Mouse (Mus musculus): ENCODE results near the gene Mrpl22. TPM values are rescaled to one million over a fixed set of nuclear protein-coding genes. Genes with fewer than 3 reads are reported as not detected.
A peak's percentile ranks its signal among the peaks of the same experiment; 100 is the strongest.
"Not testable (repeated sequence)": the region's sequence is repeated elsewhere in the genome, so short reads cannot be mapped to it uniquely, and the experiment has no call there.

The Mrpl22 gene
- polyA plus RNA-seq, 1 experiment from 2014 or later = 96.2 TPM

DNA sequence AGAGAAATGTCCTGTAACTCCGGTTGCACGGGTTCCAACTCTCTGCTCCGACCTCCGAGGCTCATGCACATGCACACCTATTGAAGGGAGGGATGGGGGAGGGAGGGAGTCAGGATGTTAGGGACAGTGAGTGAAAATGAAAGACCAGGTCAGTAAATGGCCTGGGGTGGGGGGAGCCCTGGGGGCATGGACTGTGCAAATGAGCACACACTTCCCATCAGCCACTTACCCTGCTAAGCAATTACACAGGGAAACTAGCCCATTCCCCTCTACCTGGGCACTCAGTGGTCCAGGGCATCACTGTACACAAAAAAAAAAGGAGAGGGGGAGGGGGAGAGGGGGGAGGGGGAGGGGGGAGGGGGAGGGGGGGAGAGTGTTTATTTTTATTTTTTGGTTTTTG, 27.2 kb downstream of the Mrpl22 start:
- WGBS = 89% methylated on average over 4 of the region's 4 CpGs
- Histone ChIP-seq H3K4me2 (ENCODE audit: low read depth, low read length) (no peak overlapping the region), H3K27me3 (ENCODE audit: control insufficient read depth, insufficient read depth, low read length) (no peaks in the 10 kb centered on the region), H3K36me3 (ENCODE audit: control insufficient read depth, insufficient read depth, low read length) (no peaks in the 10 kb centered on the region), H3K27ac (ENCODE audit: low read depth, low read length) (no peak overlapping the region), H3K9me3 (ENCODE audit: control insufficient read depth, low read length) (no peaks in the 10 kb centered on the region), H3K4me3 (ENCODE audit: low read depth, low read length) (no peak overlapping the region), H3K9ac (replicated peaks; ENCODE audit: low read depth, low read length) (no peak overlapping the region), H3K4me1 (ENCODE audit: control insufficient read depth, insufficient read depth, low read length) (no peaks in the 10 kb centered on the region)
- no peak for ATAC-seq (ENCODE audit: low read depth)

DNA sequence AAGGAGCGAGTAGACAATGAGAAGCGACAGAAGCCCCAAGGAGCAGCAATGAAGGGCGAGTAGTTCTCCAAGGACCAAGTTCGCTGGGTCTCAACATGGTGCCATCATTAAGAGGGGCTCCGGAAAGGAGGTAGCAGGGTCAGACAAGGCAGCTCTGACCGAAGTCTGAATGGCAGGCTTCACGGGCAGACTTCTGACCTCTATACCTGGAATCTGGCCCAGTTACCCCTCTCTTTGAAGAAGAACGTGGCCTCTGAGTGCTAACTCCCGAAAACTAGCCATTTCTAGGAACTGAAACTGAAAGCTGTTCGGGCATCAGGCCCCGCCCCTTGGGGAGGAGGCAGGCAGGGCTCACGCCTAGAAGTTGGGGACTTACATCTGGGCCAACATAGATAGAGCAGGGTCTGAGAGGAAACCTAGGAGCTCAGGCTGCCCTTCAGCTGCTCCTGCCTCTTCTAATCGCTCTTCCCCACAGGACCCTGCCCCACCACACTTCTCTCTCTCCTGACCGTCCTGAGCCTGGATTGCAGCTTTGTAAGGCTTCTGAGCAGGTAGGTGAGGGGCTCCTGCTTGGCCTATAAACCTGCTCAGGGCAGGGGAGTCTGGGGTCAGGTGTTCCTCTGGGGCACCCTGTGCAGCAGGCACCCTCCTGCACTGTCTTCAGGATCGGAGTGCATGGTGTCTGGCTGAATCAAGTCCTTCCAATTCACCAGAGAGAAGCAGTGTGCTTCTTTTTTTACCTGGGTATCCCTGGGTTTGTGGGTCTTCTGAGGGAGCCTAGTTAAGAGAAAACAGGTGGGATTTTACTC, 28.0 kb downstream of the Mrpl22 start, which contains the start of the genes Igtp and Irgm2:
Gene Igtp (plus strand): TSS at position 328 of the 809 bp plus-strand sequence.
Gene Irgm2 (plus strand): TSS at position 390 of the 809 bp plus-strand sequence.
- Histone ChIP-seq H3K9ac (replicated peaks; ENCODE audit: low read depth, low read length) (peak within 1 kb of the TSS; percentile 21; the same call in 1 of the 2 replicates), H3K4me2 (ENCODE audit: low read depth, low read length) (peak within 1 kb of the TSS; percentile 55), H3K4me3 (ENCODE audit: low read depth, low read length) (peak within 1 kb of the TSS; percentile 32)
- H3K27me3 ChIP-seq (ENCODE audit: control insufficient read depth, insufficient read depth, low read length); H3K27ac ChIP-seq (ENCODE audit: low read depth, low read length); ATAC-seq (ENCODE audit: low read depth); H3K4me1 ChIP-seq (ENCODE audit: control insufficient read depth, insufficient read depth, low read length); H3K9me3 ChIP-seq (ENCODE audit: control insufficient read depth, low read length); H3K36me3 ChIP-seq (ENCODE audit: control insufficient read depth, insufficient read depth, low read length): not testable (repeated sequence)
- WGBS = 9% methylated on average over 14 of the region's 15 CpGs

DNA sequence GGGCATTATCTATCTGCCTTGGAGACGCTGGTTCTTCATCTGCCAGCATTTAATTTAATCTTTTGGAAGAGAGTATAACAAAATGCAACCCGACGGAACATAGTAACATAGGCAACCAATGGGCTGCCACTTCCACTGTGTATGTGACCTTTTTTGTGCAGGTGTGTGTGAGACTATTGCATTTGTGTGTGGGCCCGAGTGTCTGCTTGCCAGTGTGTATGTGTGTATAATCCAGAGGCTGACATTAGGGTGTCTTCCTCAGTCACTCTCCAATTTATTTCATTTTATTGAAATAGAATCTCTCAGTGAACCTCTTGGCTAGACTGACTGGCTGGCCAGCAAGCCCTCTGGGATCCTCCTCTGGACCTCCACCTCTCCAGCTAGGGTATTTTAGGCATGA, 28.8 kb downstream of the Mrpl22 start:
- H3K9ac ChIP-seq (replicated peaks; ENCODE audit: low read depth, low read length) = no peak overlapping the region
- no peaks in the 10 kb centered on the region for H3K9me3 ChIP-seq (ENCODE audit: control insufficient read depth, low read length)
- no peaks in the 10 kb centered on the region for H3K36me3 ChIP-seq (ENCODE audit: control insufficient read depth, insufficient read depth, low read length)
- no peak for ATAC-seq (ENCODE audit: low read depth)
- no peak overlapping the region for H3K27ac ChIP-seq (ENCODE audit: low read depth, low read length)
- no peak overlapping the region for H3K4me3 ChIP-seq (ENCODE audit: low read depth, low read length)
- WGBS = 97% methylated on average over 4 of the region's 4 CpGs
- no peaks in the 10 kb centered on the region for H3K4me1 ChIP-seq (ENCODE audit: control insufficient read depth, insufficient read depth, low read length)
- H3K27me3 ChIP-seq (ENCODE audit: control insufficient read depth, insufficient read depth, low read length) = no peaks in the 10 kb centered on the region
- no peak overlapping the region for H3K4me2 ChIP-seq (ENCODE audit: low read depth, low read length)

DNA sequence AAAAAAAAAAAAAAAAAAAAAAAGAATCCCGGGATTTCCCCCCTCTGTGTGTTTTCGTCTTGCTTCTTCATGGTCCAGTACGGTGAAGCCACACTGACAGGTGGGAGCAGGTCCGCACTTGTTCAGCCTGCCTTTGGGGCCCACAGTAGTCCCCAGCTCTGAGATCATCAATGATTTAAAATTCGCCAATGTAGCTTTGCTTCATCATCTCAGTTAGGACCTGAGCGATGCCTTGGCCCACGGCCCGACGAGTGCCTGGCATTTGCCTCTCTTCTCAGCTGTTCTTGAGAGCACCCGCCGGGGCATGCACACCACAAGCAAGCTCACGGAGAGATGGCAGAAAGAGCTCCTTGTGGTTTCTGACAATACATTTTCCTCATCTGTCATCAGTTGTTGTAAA, 29.6 kb downstream of the Mrpl22 start:
- Histone ChIP-seq H3K27me3 (ENCODE audit: control insufficient read depth, insufficient read depth, low read length) (no peaks in the 10 kb centered on the region), H3K9ac (replicated peaks; ENCODE audit: low read depth, low read length) (no peak overlapping the region), H3K27ac (ENCODE audit: low read depth, low read length) (no peak overlapping the region), H3K9me3 (ENCODE audit: control insufficient read depth, low read length) (no peaks in the 10 kb centered on the region), H3K36me3 (ENCODE audit: control insufficient read depth, insufficient read depth, low read length) (no peaks in the 10 kb centered on the region), H3K4me1 (ENCODE audit: control insufficient read depth, insufficient read depth, low read length) (no peaks in the 10 kb centered on the region), H3K4me3 (ENCODE audit: low read depth, low read length) (no peak overlapping the region), H3K4me2 (ENCODE audit: low read depth, low read length) (no peak overlapping the region)
- 92% methylated on average over 12 of the region's 12 CpGs for WGBS
- ATAC-seq (ENCODE audit: low read depth) = no peak

DNA sequence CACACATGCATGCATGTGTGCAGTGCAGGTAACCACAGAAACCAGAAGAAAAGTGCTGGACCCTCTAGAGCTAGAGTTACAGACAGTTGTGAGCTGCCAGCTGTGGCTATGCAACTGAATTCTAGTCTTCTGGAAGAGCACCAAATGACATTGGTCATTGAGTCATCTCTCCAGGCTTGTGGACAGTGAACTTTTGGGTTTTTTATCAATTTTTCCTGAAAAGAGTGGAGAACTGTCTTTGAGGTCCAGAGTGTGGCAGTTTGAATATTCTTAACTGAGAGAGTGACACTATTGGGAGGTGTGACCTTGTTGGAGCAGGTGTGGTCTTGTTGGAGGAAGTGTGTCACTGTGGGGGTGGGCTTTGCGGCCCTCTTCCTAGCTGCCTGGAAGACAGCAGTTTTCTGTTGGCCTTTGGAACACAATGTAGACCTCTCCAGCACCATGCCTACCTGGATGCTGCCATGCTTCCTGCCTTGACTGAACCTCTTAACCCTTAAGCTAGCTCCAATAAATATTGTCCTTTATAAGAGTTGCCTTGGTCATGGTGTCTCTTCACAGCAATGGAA, 38.9 kb downstream of the Mrpl22 start:
- Histone ChIP-seq H3K9me3 (ENCODE audit: control insufficient read depth, low read length) (no peaks in the 10 kb centered on the region), H3K36me3 (ENCODE audit: control insufficient read depth, insufficient read depth, low read length) (no peaks in the 10 kb centered on the region), H3K4me3 (ENCODE audit: low read depth, low read length) (no peak overlapping the region), H3K4me1 (ENCODE audit: control insufficient read depth, insufficient read depth, low read length) (no peaks in the 10 kb centered on the region), H3K4me2 (ENCODE audit: low read depth, low read length) (no peak overlapping the region), H3K27ac (ENCODE audit: low read depth, low read length) (no peak overlapping the region), H3K27me3 (ENCODE audit: control insufficient read depth, insufficient read depth, low read length) (no peaks in the 10 kb centered on the region), H3K9ac (replicated peaks; ENCODE audit: low read depth, low read length) (no peak overlapping the region)
- 88% methylated on average over 1 of the region's 1 CpGs for WGBS
- ATAC-seq (ENCODE audit: low read depth) = no peak

DNA sequence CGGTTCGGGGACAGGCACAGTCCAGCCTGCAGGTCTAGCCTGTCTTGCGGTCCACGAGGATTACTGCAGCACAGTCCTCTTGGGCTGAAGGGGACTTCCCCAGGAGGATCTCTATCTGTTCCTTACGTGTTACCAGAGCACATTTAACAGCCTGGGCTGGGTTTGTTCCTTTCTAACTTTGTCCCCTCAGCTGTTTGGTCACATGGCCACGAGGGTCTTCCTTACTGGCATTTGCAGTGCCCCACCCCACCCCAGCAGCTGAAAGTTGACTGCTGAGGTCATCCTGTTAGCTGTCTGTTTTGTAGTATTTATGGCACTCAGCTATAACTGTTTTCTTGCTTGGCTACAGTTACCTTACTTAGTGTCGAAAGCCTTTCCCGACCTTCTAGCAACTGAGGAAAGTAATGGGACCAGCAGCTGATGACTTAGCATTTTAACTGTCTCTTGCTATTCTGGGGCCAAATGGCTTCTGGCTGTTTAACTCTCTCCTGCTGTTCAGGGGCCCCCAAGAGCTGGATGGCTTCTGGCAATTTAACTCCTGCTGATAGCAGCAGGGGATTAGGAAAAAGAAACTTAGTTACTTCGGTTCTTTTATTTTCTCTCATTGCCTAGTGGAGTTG, 39.7 kb downstream of the Mrpl22 start:
- 16% methylated on average over 9 of the region's 9 CpGs for WGBS
- Histone ChIP-seq H3K27ac (ENCODE audit: low read depth, low read length) (no peak overlapping the region), H3K9ac (replicated peaks; ENCODE audit: low read depth, low read length) (no peak overlapping the region), H3K4me3 (ENCODE audit: low read depth, low read length) (no peak overlapping the region), H3K4me1 (ENCODE audit: control insufficient read depth, insufficient read depth, low read length) (no peaks in the 10 kb centered on the region), H3K9me3 (ENCODE audit: control insufficient read depth, low read length) (no peaks in the 10 kb centered on the region), H3K27me3 (ENCODE audit: control insufficient read depth, insufficient read depth, low read length) (no peaks in the 10 kb centered on the region), H3K36me3 (ENCODE audit: control insufficient read depth, insufficient read depth, low read length) (no peaks in the 10 kb centered on the region), H3K4me2 (ENCODE audit: low read depth, low read length) (no peak overlapping the region)
- ATAC-seq (ENCODE audit: low read depth) = no peak

DNA sequence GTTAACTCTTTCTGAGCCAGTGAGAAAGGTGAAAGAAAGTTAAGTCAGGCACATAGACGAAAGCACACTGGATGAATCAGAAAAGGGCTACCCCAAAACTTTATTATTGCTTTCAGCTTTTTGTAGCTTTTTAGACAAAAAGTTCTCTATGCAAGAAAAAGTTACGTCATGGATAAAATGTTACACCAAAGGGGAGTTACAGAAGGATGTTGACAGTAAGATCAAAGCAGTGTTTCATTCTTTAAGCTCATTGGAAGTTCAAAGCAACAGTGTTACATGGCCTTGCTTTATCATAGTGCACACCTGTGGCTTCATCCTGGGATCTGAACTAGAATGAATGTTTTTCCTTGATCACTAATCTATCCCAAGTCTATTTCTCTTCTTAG, 40.2 kb downstream of the Mrpl22 start:
- Histone ChIP-seq H3K27me3 (ENCODE audit: control insufficient read depth, insufficient read depth, low read length) (no peaks in the 10 kb centered on the region), H3K9ac (replicated peaks; ENCODE audit: low read depth, low read length) (no peak overlapping the region), H3K4me1 (ENCODE audit: control insufficient read depth, insufficient read depth, low read length) (no peaks in the 10 kb centered on the region), H3K27ac (ENCODE audit: low read depth, low read length) (no peak overlapping the region), H3K9me3 (ENCODE audit: control insufficient read depth, low read length) (no peaks in the 10 kb centered on the region), H3K4me2 (ENCODE audit: low read depth, low read length) (no peak overlapping the region), H3K36me3 (ENCODE audit: control insufficient read depth, insufficient read depth, low read length) (no peaks in the 10 kb centered on the region), H3K4me3 (ENCODE audit: low read depth, low read length) (no peak overlapping the region)
- no peak for ATAC-seq (ENCODE audit: low read depth)
- WGBS = 5% methylated on average over 2 of the region's 2 CpGs

DNA sequence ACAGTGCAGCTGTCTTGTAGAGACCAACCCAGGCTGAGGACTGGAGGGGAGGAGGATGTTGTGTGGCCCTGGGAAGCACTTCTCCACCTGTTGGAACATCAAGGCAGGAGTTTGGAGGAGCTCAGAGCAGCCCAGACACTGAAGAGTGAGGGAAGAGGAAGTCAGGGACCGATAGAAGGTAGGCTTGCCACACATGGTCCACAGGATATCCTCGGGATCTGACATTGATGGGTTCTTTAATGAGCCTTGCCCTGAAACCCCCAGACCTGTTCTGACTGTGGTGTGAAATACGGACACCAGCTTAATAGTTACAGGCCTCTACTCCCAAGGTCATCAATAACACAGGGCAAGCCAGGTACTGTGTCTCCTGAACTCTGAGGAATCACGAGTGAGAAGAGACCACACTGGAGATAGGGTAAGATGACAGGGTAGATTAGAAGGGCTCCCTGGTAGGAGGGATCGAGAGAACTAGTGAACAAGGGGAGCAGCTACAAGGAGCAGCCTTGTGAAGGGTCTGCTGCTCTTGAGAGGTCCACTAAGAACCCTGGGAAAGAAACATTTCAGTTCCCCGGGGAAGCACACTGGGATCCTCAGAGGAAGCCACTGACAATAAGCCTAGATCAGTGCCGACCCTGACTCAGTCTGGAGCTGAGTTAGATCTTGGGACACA, 42.3 kb downstream of the Mrpl22 start:
- Histone ChIP-seq H3K4me3 (ENCODE audit: low read depth, low read length) (no peak overlapping the region), H3K27ac (ENCODE audit: low read depth, low read length) (no peak overlapping the region), H3K27me3 (ENCODE audit: control insufficient read depth, insufficient read depth, low read length) (no peaks in the 10 kb centered on the region), H3K4me1 (ENCODE audit: control insufficient read depth, insufficient read depth, low read length) (no peaks in the 10 kb centered on the region), H3K9me3 (ENCODE audit: control insufficient read depth, low read length) (no peaks in the 10 kb centered on the region), H3K9ac (replicated peaks; ENCODE audit: low read depth, low read length) (no peak overlapping the region), H3K4me2 (ENCODE audit: low read depth, low read length) (no peak overlapping the region), H3K36me3 (ENCODE audit: control insufficient read depth, insufficient read depth, low read length) (no peaks in the 10 kb centered on the region)
- ATAC-seq (ENCODE audit: low read depth) = no peak
- WGBS = 89% methylated on average over 7 of the region's 7 CpGs
